Mouse (Mus musculus): ENCODE data around the gene Tbx19. TPM values are rescaled to one million over a fixed set of nuclear protein-coding genes. Genes with fewer than 3 reads are reported as not detected.

The Tbx19 gene
- total and polyA plus RNA-seq, 3 experiments: 0.04 to 0.66 (median 0.44) TPM

- peaks cover 17 to 64% of the 10 kb centered on the region in 2 experiments for H3K4me1 ChIP-seq (ENCODE audit: control insufficient read depth in 1 of 2, insufficient read depth in 2 of 2)
- no peak overlapping the region for H3K27ac ChIP-seq (ENCODE audit: insufficient read depth, low read depth)
- H3K9ac ChIP-seq (ENCODE audit: insufficient read depth, low read depth): no peak overlapping the region
- DNase-seq (ENCODE audit: extremely low read depth): no peak
- no peak overlapping the region for H3K4me2 ChIP-seq (ENCODE audit: insufficient read depth, low read depth, poor library complexity, severe bottlenecking)
- H3K27me3 ChIP-seq (replicated peaks): no peaks in the 10 kb centered on the region
- H3K79me2 ChIP-seq (replicated peaks; ENCODE audit: control insufficient read depth, extremely low read depth, insufficient read depth, poor library complexity, severe bottlenecking): peaks cover 7% of the 10 kb centered on the region; the same call in 1 of the 2 replicates
- H3K4me3 ChIP-seq (replicated peaks in 1 of 3; ENCODE audit: low read depth in 2 of 3, low read length in 2 of 3, poor library complexity in 1 of 3): no peak overlapping the region
- TF ChIP-seq UBTF (IDR thresholded peaks at IDR 0.05; ENCODE audit: low read depth, low read length) (no peak), SMC3 (IDR thresholded peaks at IDR 0.05; ENCODE audit: low read depth, low read length) (no peak), MEF2A (IDR thresholded peaks at IDR 0.05; ENCODE audit: borderline replicate concordance, low read depth, low read length) (no peak), ZNF384 (IDR thresholded peaks at IDR 0.05; ENCODE audit: low read depth, low read length) (no peak), SIN3A (IDR thresholded peaks at IDR 0.05; ENCODE audit: low read length) (no peak), MAX (IDR thresholded peaks at IDR 0.05; ENCODE audit: low read length) (no peak)
- dilution Hi-C loops (cut with MboI; ENCODE audit: extremely low pct_ligation_motif_present, extremely low pct_unique_long_range_greater_than_20kb, low sequenced_read_pairs): no loop called here
- peaks cover 74 to 89% of the 10 kb centered on the region in 2 experiments for H3K36me3 ChIP-seq (replicated peaks in 1 of 2; ENCODE audit: control insufficient read depth in 1 of 2, insufficient read depth in 1 of 2, low read length in 1 of 2)
- no peaks in the 10 kb centered on the region for H3K9me3 ChIP-seq (replicated peaks; ENCODE audit: low read length)
- in situ Hi-C loops (cut with MboI; ENCODE audit: low pct_ligation_motif_present, low pct_unique_long_range_greater_than_20kb, low sequenced_read_pairs): no loop called here
Observed at GRCm38 (mm10) chr1:165184178-165184577, 23.6 kb upstream of the Tbx19 start.

GRCm38 (mm10) chr1:165183400-165183799 is 22.8 kb upstream of the Tbx19 start:
- Histone ChIP-seq H3K9ac (ENCODE audit: insufficient read depth, low read depth) (no peak overlapping the region), H3K79me2 (replicated peaks; ENCODE audit: control insufficient read depth, extremely low read depth, insufficient read depth, poor library complexity, severe bottlenecking) (peaks cover under 1% of the 10 kb centered on the region; the same call in 1 of the 2 replicates), H3K4me2 (ENCODE audit: insufficient read depth, low read depth, poor library complexity, severe bottlenecking) (no peak overlapping the region), H3K4me1 (ENCODE audit: control insufficient read depth in 1 of 2, insufficient read depth in 2 of 2) (peaks cover 11 to 57% of the 10 kb centered on the region in 2 experiments), H3K27ac (ENCODE audit: insufficient read depth, low read depth) (no peak overlapping the region), H3K9me3 (replicated peaks; ENCODE audit: low read length) (no peaks in the 10 kb centered on the region), H3K36me3 (replicated peaks in 1 of 2; ENCODE audit: control insufficient read depth in 1 of 2, insufficient read depth in 1 of 2, low read length in 1 of 2) (peaks cover 82 to 96% of the 10 kb centered on the region in 2 experiments), H3K4me3 (replicated peaks in 1 of 3; ENCODE audit: low read depth in 2 of 3, low read length in 2 of 3, poor library complexity in 1 of 3) (no peak overlapping the region), H3K27me3 (replicated peaks) (no peaks in the 10 kb centered on the region)
- no peak for DNase-seq (ENCODE audit: extremely low read depth)
- dilution Hi-C loops (cut with MboI; ENCODE audit: extremely low pct_ligation_motif_present, extremely low pct_unique_long_range_greater_than_20kb, low sequenced_read_pairs): no loop called here
- no peak for TF ChIP-seq MYC (IDR thresholded peaks at IDR 0.05; ENCODE audit: low read depth, low read length)
- TF ChIP-seq NRF1 (IDR thresholded peaks at IDR 0.05; ENCODE audit: low read depth, low read length): no peak
- no peak for TF ChIP-seq SIN3A (IDR thresholded peaks at IDR 0.05; ENCODE audit: low read length)
- TF ChIP-seq IRF4 (IDR thresholded peaks at IDR 0.05; ENCODE audit: low read depth, low read length): no peak
- TF ChIP-seq TBP (conservative IDR thresholded peaks at IDR 0.05; ENCODE audit: low read depth, low read length): no peak
- TF ChIP-seq NELFE (IDR thresholded peaks at IDR 0.05; ENCODE audit: low read depth, low read length): no peak
- TF ChIP-seq CTCF (conservative IDR thresholded peaks at IDR 0.05 in 1 of 2, IDR thresholded peaks at IDR 0.05 in 1 of 2; ENCODE audit: low read depth in 2 of 2, low read length in 2 of 2): peak in 1 of 2 experiments; percentile 11; a peak in 1 of 4 replicates
- no peak for TF ChIP-seq POLR2AphosphoS2 (IDR thresholded peaks at IDR 0.05; ENCODE audit: low read depth, low read length)
- in situ Hi-C loops (cut with MboI; ENCODE audit: low pct_ligation_motif_present, low pct_unique_long_range_greater_than_20kb, low sequenced_read_pairs): no loop called here

GRCm38 (mm10) chr1:165179321-165179720 is 18.7 kb upstream of the Tbx19 start:
- dilution Hi-C loops (cut with MboI; ENCODE audit: extremely low pct_ligation_motif_present, extremely low pct_unique_long_range_greater_than_20kb, low sequenced_read_pairs): no loop called here
- no peak for DNase-seq (ENCODE audit: extremely low read depth)
- TF ChIP-seq ELF1 (IDR thresholded peaks at IDR 0.05; ENCODE audit: low read depth, low read length) (no peak), USF2 (conservative IDR thresholded peaks at IDR 0.05; ENCODE audit: low read depth, low read length) (no peak), CTCF (conservative IDR thresholded peaks at IDR 0.05 in 1 of 2, IDR thresholded peaks at IDR 0.05 in 1 of 2; ENCODE audit: low read depth in 2 of 2, low read length in 2 of 2) (no peak), MEF2A (IDR thresholded peaks at IDR 0.05; ENCODE audit: borderline replicate concordance, low read depth, low read length) (no peak), IRF4 (IDR thresholded peaks at IDR 0.05; ENCODE audit: low read depth, low read length) (no peak), RCOR1 (conservative IDR thresholded peaks at IDR 0.05; ENCODE audit: low read depth, low read length) (no peak), ZMIZ1 (IDR thresholded peaks at IDR 0.05; ENCODE audit: low read depth, low read length) (no peak), GABPA (IDR thresholded peaks at IDR 0.05; ENCODE audit: insufficient replicate concordance, low read depth, low read length) (no peak), ZC3H11A (IDR thresholded peaks at IDR 0.05; ENCODE audit: low read depth, low read length) (no peak), MXI1 (IDR thresholded peaks at IDR 0.05; ENCODE audit: low read depth, low read length) (no peak), TCF12 (IDR thresholded peaks at IDR 0.05; ENCODE audit: low read depth, low read length) (no peak), USF1 (IDR thresholded peaks at IDR 0.05; ENCODE audit: low read depth, low read length) (no peak), JUND (conservative IDR thresholded peaks at IDR 0.05; ENCODE audit: low read depth, low read length) (no peak), MAZ (IDR thresholded peaks at IDR 0.05; ENCODE audit: low read depth, low read length) (no peak), MYC (IDR thresholded peaks at IDR 0.05; ENCODE audit: low read depth, low read length) (no peak), POLR2A (IDR thresholded peaks at IDR 0.05; ENCODE audit: low read depth, low read length) (no peak), EP300 (IDR thresholded peaks at IDR 0.05; ENCODE audit: low read length) (no peak), MAFK (IDR thresholded peaks at IDR 0.05; ENCODE audit: insufficient replicate concordance, low read length) (no peak)

More at GRCm38 (mm10) chr1:165179321-165179720, 18.7 kb upstream of the Tbx19 start:
- in situ Hi-C loops (cut with MboI; ENCODE audit: low pct_ligation_motif_present, low pct_unique_long_range_greater_than_20kb, low sequenced_read_pairs): no loop called here
- Histone ChIP-seq H3K9me3 (replicated peaks; ENCODE audit: low read length) (no peaks in the 10 kb centered on the region), H3K9ac (ENCODE audit: insufficient read depth, low read depth) (no peak overlapping the region), H3K79me2 (replicated peaks; ENCODE audit: control insufficient read depth, extremely low read depth, insufficient read depth, poor library complexity, severe bottlenecking) (no peaks in the 10 kb centered on the region), H3K27ac (ENCODE audit: insufficient read depth, low read depth) (no peak overlapping the region), H3K4me2 (ENCODE audit: insufficient read depth, low read depth, poor library complexity, severe bottlenecking) (no peak overlapping the region), H3K4me1 (ENCODE audit: control insufficient read depth in 1 of 2, insufficient read depth in 2 of 2) (peaks cover 0 to 28% of the 10 kb centered on the region in 2 experiments; a peak in 3 of 4 replicates), H3K27me3 (replicated peaks) (no peaks in the 10 kb centered on the region), H3K4me3 (replicated peaks in 1 of 3; ENCODE audit: low read depth in 2 of 3, low read length in 2 of 3, poor library complexity in 1 of 3) (no peak overlapping the region), H3K36me3 (replicated peaks in 1 of 2; ENCODE audit: control insufficient read depth in 1 of 2, insufficient read depth in 1 of 2, low read length in 1 of 2) (peaks cover 70 to 90% of the 10 kb centered on the region in 2 experiments)
